Mouse (Mus musculus): ENCODE measurements at regions not wholly inside any gene's neighbourhood (a gene's known extent, or its start where the extent isn't known, plus 50 kb on each side); places are given as distances from the start of the nearest gene placed in this dataset.
"Not testable (repeated sequence)": the region's sequence is repeated elsewhere in the genome, so short reads cannot be mapped to it uniquely, and the experiment has no call there.

DNA sequence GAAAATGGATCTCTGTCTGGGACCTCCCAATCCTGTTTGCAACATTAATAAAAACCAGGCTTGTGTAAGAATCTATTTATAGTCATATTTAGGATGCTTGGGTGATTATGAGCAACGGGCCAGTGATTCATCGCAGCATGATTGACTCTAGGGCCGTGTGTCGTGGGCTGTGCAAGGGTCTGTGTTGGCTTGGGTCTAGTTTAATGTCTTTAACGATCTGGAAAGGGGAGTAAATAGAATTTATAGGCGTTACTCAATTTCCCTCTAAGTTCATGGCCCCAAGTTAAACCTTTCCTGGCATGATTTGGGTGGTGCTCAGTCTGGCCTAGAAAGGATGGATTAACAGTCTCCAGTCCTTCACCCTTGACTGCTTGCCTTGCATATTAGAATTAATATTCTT lies 149.9 kb upstream of the Fer start:
- Histone ChIP-seq H3K4me1 (replicated peaks) (no peaks in the 10 kb centered on the region; the same call in 1 of the 2 replicates), H3K9me3 (replicated peaks) (no peaks in the 10 kb centered on the region), H3K27ac (no peak overlapping the region), H3K4me2 (no peak overlapping the region), H3K36me3 (no peaks in the 10 kb centered on the region), H3K4me3 (no peak overlapping the region), H3K9ac (no peak overlapping the region), H3K27me3 (no peaks in the 10 kb centered on the region)
- ATAC-seq (replicated peaks; ENCODE audit: insufficient number of reproducible peaks, insufficient read depth, low FRiP score, low read depth) = no peak
- WGBS = 56% methylated on average over 6 of the region's 6 CpGs

DNA sequence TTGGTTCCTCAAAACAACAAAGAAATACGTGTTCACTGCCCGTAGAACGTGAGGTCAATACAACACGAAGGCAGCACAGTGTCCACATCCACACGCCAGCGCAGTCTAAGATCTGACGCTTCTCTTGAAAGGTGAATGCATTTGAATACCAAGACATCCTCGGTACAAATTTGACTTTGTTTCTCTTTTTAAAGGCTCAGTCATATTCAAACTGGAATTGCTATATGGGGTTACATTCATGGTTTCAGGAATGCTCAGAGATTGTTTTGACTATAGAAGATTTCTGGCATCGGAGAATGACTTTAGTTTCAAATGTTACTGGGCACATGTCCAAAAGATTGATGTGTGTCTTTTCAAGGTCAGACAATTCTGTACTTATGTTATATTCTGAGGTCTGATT lies 147.2 kb upstream of the Fer start:
- Histone ChIP-seq H3K9ac (no peak overlapping the region), H3K4me1 (replicated peaks) (no peaks in the 10 kb centered on the region; the same call in 1 of the 2 replicates), H3K27ac (no peak overlapping the region), H3K4me2 (no peak overlapping the region), H3K27me3 (no peaks in the 10 kb centered on the region), H3K36me3 (no peaks in the 10 kb centered on the region), H3K9me3 (replicated peaks) (no peaks in the 10 kb centered on the region), H3K4me3 (no peak overlapping the region)
- WGBS = 83% methylated on average over 9 of the region's 9 CpGs
- ATAC-seq (replicated peaks; ENCODE audit: insufficient number of reproducible peaks, insufficient read depth, low FRiP score, low read depth) = no peak

DNA sequence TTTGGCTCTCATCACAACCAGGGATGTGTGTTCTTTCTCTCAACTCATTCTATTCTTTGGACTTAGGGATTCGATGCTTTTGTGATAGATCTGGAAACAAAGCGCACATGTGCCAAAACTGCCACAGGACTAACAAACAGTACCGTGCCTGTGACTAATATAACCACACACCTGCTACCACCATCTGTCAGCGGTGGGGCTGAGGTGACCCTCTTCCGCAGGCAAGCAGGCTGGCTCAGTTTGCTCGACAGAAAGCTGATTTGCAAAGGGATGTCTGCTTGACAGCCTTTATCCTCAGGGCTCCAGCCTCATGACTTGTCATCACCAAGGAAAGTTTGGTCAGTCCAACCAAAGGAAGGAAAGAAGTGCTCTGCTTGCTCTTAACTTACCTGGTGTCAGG lies 146.7 kb upstream of the Fer start:
- H3K4me1 ChIP-seq (replicated peaks) = no peaks in the 10 kb centered on the region; the same call in 1 of the 2 replicates
- H3K27me3 ChIP-seq = no peaks in the 10 kb centered on the region
- no peak overlapping the region for H3K4me3 ChIP-seq
- H3K9ac ChIP-seq = no peak overlapping the region
- ATAC-seq (replicated peaks; ENCODE audit: insufficient number of reproducible peaks, insufficient read depth, low FRiP score, low read depth) = no peak
- no peak overlapping the region for H3K4me2 ChIP-seq
- WGBS = 66% methylated on average over 6 of the region's 6 CpGs
- H3K36me3 ChIP-seq = no peaks in the 10 kb centered on the region
- no peaks in the 10 kb centered on the region for H3K9me3 ChIP-seq (replicated peaks)
- no peak overlapping the region for H3K27ac ChIP-seq

DNA sequence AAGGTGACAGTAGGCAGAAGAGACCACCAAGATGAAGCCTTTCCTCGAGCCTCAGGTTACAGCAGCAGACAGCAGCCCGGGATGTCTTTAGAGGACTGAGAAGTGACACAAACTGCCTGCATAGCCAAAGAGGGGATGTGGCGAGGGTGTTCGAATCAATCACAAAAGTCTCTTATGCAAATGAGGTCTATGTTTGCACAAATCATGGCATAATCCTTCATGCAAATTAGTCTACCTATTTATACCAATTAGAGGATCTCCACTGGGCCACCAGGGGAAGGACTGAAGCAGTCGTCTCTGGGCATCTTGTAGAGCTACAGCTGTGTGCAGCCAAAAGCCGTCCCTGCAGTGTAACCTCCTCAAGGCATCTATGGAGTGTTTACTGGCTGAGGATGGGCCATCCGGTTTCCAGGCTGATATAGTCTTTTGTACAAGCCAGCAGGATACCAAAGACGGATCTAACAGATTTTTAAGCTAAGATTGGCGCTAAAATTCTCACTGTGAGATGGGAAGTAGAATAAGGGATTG lies 145.7 kb upstream of the Fer start:
- Histone ChIP-seq H3K36me3 (no peaks in the 10 kb centered on the region), H3K27me3 (no peaks in the 10 kb centered on the region), H3K9ac (no peak overlapping the region), H3K9me3 (replicated peaks) (no peaks in the 10 kb centered on the region), H3K27ac (no peak overlapping the region), H3K4me2 (no peak overlapping the region), H3K4me3 (no peak overlapping the region), H3K4me1 (replicated peaks) (no peaks in the 10 kb centered on the region; the same call in 1 of the 2 replicates)
- WGBS = 74% methylated on average over 9 of the region's 9 CpGs
- ATAC-seq (replicated peaks; ENCODE audit: insufficient number of reproducible peaks, insufficient read depth, low FRiP score, low read depth) = no peak

DNA sequence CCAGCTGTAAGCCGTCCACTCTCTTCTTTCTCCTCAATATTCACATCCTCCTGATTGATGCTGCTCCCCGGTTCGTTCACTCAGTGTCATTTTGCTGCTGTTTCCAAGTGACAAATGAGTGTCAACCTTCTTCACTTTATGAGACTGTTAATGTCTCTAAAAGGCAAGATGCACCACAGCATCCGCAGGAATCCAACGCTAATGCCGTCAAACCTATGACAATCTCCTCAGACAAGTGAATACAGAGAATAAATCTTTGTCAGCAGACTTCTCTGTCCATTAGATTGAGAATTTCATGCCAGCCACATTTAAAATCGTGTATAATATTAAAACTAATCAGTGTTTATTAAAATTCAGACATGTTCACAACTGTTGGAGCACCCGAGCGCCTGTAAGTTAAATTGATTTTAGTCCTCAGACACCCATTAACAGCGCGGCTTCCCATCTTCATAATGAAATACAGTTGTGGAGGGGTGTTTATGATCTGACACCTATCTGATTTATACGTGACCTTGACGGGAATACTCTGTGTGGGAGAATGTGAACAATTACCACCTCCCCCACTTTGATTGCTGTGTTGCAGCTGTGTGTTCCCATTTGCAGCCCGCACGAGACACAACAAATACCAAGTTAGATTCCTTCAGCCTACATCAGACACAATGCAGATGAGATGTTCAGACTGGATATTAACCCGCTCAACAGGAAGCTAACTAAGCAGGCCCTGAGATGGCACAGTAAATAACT lies 143.7 kb upstream of the Fer start:
- ATAC-seq (replicated peaks; ENCODE audit: insufficient number of reproducible peaks, insufficient read depth, low FRiP score, low read depth) = no peak
- WGBS = 81% methylated on average over 16 of the region's 16 CpGs
- no peaks in the 10 kb centered on the region for H3K27me3 ChIP-seq

DNA sequence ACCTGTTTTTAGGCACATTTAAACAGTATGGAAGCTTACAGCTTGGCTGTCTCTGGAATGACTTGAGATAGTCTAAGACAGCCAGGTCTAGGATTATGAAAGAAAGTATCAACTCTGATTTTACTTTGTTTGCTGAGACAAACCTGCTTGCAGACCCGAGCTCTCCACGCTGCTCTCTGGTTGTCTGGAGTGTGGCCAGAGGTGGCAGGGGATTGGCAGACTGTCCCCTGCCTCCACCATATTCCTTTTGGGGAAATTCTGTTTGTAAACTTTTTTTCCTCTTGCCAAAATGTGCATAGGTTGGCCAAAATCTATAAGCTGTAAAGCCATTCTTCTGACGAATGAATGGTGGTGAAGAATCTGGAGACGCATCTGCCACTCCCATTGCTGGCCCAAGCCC lies 143.1 kb upstream of the Fer start:
- Histone ChIP-seq H3K9ac (no peak overlapping the region), H3K4me2 (no peak overlapping the region), H3K9me3 (replicated peaks) (no peaks in the 10 kb centered on the region), H3K4me1 (replicated peaks) (no peaks in the 10 kb centered on the region), H3K36me3 (no peaks in the 10 kb centered on the region), H3K27me3 (no peaks in the 10 kb centered on the region), H3K4me3 (no peak overlapping the region), H3K27ac (no peak overlapping the region)
- ATAC-seq (replicated peaks; ENCODE audit: insufficient number of reproducible peaks, insufficient read depth, low FRiP score, low read depth) = no peak
- 76% methylated on average over 4 of the region's 4 CpGs for WGBS

More for the DNA sequence above, 143.7 kb upstream of the Fer start:
- Histone ChIP-seq H3K36me3 (no peaks in the 10 kb centered on the region), H3K4me3 (no peak overlapping the region), H3K27ac (no peak overlapping the region), H3K9me3 (replicated peaks) (no peaks in the 10 kb centered on the region), H3K4me1 (replicated peaks) (no peaks in the 10 kb centered on the region), H3K4me2 (no peak overlapping the region), H3K9ac (no peak overlapping the region)

DNA sequence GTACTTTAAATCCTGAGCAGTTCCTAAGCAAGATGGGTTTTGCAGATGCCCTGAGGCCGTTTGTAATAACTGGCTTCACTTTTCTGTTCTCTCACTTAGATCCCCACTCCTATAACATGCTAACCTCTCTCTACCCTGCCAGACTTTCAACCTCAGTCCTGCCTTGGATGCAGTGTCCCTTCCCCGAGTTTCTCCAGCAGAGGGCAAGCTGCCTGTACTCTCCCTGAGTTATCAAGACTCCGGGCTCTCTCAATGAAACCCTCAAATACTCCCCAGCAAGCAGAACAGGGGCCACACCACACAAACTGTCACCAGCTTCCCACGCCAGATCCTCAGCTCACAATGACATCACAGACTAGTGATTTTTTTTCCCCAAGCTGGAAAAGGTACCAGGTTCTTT lies 142.0 kb upstream of the Fer start:
- no peak for ATAC-seq (replicated peaks; ENCODE audit: insufficient number of reproducible peaks, insufficient read depth, low FRiP score, low read depth)
- Histone ChIP-seq H3K27ac (no peak overlapping the region), H3K27me3 (no peaks in the 10 kb centered on the region), H3K4me3 (no peak overlapping the region), H3K9me3 (replicated peaks) (no peaks in the 10 kb centered on the region), H3K4me1 (replicated peaks) (no peaks in the 10 kb centered on the region), H3K9ac (no peak overlapping the region), H3K36me3 (no peaks in the 10 kb centered on the region), H3K4me2 (no peak overlapping the region)
- 26% methylated on average over 4 of the region's 4 CpGs for WGBS

DNA sequence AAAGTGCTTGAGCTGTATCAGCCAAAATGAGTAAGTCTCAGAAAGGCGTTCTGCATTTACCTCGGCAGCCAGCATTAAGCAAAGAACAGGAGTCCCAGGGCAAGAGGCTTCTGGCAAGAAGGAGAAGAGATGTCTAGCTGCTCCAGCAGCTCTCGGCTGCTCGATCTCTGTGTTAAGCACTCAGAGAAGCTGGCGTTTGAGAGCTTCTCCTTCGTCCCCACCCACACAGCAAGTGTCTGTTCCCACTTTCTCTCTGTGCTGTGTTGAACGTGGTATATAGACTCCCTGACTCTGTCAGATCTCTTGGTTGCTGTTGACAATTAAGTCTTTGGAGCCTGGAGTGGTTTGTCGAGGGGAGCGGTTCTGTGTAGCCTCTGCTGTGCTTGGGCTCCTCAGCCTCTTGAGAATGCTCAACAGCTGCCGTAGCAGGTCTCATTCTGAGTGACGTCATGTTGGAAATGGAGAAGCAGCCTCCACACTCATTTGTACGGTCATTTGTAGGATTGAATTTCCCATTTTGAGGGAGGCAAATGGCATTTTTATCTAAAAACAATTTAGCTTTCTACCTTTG lies 140.3 kb upstream of the Fer start:
- Histone ChIP-seq H3K9me3 (replicated peaks) (no peaks in the 10 kb centered on the region), H3K27me3 (no peaks in the 10 kb centered on the region), H3K36me3 (no peaks in the 10 kb centered on the region), H3K4me2 (no peak overlapping the region), H3K9ac (no peak overlapping the region), H3K4me3 (no peak overlapping the region), H3K27ac (no peak overlapping the region), H3K4me1 (replicated peaks) (no peaks in the 10 kb centered on the region)
- no peak for ATAC-seq (replicated peaks; ENCODE audit: insufficient number of reproducible peaks, insufficient read depth, low FRiP score, low read depth)
- 60% methylated on average over 12 of the region's 12 CpGs for WGBS

DNA sequence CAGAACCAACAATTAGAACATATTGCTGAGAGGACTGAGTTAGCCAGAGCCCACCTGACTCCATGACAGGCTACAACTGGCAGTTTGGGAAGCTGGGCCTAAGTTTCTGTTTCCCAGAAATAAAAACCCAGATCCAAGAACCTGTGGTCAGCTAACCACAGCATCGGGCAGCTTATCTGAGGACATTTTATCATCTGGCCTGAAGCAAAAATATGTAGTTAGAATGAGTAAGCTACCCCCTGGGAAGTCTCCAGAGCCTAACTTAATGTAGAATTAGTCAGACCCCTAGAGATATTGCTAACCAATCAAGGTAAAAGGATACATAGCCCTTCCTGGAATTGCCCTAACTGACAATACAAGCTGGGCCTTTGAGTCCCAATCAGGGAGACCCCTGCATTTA lies 124.7 kb upstream of the Fer start:
- 71% methylated on average over 1 of the region's 1 CpGs for WGBS

DNA sequence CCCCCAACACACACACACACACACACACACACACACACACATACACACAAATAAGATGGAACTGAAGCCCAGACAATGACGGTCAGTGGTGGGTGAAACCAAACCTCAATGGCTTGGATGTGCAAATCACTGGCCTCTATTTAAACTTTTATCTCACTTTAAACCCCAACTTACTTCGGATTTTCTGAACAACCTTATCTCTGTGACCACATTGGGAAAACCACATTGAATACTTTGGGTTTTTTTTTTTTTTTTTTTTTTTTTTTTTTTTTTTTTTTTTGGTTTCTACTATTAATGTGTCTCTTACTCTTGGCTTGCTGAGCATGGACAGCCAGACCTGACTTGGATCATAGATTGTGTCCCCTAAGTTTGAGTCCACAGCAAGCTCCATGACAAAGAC lies 123.2 kb upstream of the Fer start:
- 56% methylated on average over 2 of the region's 2 CpGs for WGBS
- Histone ChIP-seq H3K9ac (no peak overlapping the region), H3K27ac (no peak overlapping the region), H3K9me3 (replicated peaks) (no peaks in the 10 kb centered on the region), H3K4me1 (replicated peaks) (no peaks in the 10 kb centered on the region), H3K36me3 (no peaks in the 10 kb centered on the region), H3K4me2 (no peak overlapping the region), H3K27me3 (no peaks in the 10 kb centered on the region), H3K4me3 (no peak overlapping the region)
- ATAC-seq (replicated peaks; ENCODE audit: insufficient number of reproducible peaks, insufficient read depth, low FRiP score, low read depth) = no peak

More for the DNA sequence above, 124.7 kb upstream of the Fer start:
- Histone ChIP-seq H3K4me2 (no peak overlapping the region), H3K27me3 (no peaks in the 10 kb centered on the region), H3K4me3 (no peak overlapping the region), H3K36me3 (no peaks in the 10 kb centered on the region), H3K27ac (no peak overlapping the region), H3K9me3 (replicated peaks) (no peaks in the 10 kb centered on the region), H3K9ac (no peak overlapping the region), H3K4me1 (replicated peaks) (no peaks in the 10 kb centered on the region)
- no peak for ATAC-seq (replicated peaks; ENCODE audit: insufficient number of reproducible peaks, insufficient read depth, low FRiP score, low read depth)

DNA sequence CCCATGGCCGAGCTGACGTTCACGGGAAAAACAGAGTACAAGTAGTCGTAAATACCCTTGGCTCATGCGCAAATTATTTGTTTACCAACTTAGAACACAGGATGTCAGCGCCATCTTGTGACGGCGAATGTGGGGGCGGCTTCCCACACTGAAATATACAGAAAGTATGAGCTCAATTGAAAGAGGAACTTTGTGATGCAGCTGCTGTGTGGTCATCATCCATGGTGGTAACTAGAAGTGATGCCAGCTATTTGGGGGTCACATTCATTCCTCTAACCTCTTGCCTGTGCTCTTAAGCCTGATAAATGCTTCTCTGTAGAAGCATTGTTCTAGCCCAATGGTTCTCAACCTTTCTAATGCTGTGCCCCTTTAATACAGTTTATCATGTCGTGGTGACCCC lies 113.6 kb upstream of the Fer start:
- H3K4me2 ChIP-seq; H3K27ac ChIP-seq; H3K9me3 ChIP-seq (replicated peaks); H3K4me1 ChIP-seq (replicated peaks); H3K9ac ChIP-seq; ATAC-seq (replicated peaks; ENCODE audit: insufficient number of reproducible peaks, insufficient read depth, low FRiP score, low read depth); H3K36me3 ChIP-seq; H3K4me3 ChIP-seq; H3K27me3 ChIP-seq: not testable (repeated sequence)
- WGBS = 94% methylated on average over 7 of the region's 10 CpGs

DNA sequence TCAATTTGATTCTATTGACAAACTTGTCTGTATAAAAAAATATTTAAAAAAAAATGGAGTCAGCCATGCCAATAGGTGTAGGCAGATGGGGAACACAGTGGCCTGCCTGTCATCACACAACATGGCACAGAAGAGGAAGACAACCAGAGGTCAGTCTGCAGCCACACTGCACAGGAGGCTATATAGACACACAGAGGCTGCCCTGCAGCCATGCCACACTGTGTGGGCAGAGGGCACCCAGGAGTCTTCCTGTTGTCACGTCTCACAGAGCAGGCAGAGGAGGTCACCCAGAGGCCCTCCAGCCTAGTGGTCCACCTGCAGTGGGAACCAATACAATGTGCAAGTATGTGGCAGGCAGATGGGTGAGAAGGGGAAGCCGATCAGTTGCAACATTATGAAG lies 108.5 kb upstream of the Fer start:
- Histone ChIP-seq H3K4me1 (replicated peaks) (no peaks in the 10 kb centered on the region), H3K4me2 (no peak overlapping the region), H3K9ac (no peak overlapping the region), H3K4me3 (no peak overlapping the region), H3K27me3 (no peaks in the 10 kb centered on the region), H3K9me3 (replicated peaks) (no peaks in the 10 kb centered on the region), H3K36me3 (no peaks in the 10 kb centered on the region), H3K27ac (no peak overlapping the region)
- 80% methylated on average over 2 of the region's 2 CpGs for WGBS
- ATAC-seq (replicated peaks; ENCODE audit: insufficient number of reproducible peaks, insufficient read depth, low FRiP score, low read depth) = no peak

Measured in heart, embryonic 15.5 days (tissue).